Mouse (Mus musculus) R1 (cell line): ENCODE measurements at regions not wholly inside any gene's neighbourhood (a gene's known extent, or its start where the extent isn't known, plus 50 kb on each side); places are given as distances from the start of the nearest gene placed in this dataset.
A peak's percentile ranks its signal among the peaks of the same experiment; 100 is the strongest.

Source experiments
- DNase-seq: peaks from one replicate; pipeline ENCODE4 v3.0.0-alpha.2; 2018; ENCODE audit warnings: low read depth, low spot score

DNA sequence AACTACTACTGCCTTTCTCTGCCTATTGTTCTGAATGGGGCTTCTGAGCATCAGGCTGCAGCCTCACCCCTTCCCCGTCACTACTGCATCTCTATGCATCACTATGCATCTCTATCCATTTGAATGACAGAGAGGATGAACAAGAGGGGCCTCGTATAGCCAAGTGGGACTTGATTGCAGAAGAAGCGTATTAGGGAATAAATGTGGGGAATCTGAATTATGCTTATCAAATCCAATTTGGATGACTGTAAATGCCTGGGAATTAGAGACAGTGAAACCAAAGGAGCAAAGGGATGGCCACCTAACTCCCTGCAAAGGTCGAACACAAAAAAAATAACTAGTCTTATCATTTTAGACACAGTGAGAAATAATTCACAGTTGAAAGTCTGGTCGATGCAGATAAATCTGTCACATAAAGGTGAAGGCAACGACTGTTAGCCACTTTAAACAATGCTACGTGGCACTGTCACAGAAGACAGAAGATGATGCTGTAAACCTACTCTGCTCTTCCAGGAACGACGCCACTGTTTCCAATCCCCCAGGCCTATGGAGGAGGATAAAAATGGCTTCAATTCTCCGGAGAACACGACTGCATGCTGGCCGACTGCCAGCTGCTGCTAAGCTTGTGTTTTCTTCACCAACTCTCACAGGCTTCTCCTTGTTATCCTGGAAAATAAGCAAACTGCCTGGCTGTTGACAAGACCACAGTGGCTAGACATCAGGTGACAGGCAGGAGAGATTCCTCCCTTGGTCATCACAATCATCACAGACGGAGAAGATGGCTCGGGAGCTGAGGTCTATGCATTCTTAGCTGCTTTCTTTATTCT is 213.6 kb upstream of the Akirin2 start:
- DNase-seq: peak; percentile 24

DNA sequence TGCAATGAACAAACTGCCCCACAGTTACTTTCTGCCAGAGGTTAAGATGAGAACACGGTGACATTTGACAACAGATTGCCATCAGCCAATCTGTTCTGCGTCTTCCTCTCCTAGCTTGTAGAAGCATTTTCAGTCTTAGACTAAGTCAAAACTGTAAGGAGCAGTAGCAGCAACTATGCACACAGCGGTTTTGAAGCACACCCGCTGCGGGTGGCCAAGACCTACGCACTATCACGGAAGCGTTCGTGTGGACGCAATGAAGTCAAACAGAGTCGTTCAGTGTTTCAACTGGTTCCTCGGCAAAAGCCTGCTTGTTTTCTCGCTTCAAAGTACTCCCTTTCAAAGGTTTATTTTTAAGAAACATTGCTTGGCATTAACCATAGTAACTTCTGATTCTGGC is 212.9 kb upstream of the Akirin2 start:
- DNase-seq: no peak

DNA sequence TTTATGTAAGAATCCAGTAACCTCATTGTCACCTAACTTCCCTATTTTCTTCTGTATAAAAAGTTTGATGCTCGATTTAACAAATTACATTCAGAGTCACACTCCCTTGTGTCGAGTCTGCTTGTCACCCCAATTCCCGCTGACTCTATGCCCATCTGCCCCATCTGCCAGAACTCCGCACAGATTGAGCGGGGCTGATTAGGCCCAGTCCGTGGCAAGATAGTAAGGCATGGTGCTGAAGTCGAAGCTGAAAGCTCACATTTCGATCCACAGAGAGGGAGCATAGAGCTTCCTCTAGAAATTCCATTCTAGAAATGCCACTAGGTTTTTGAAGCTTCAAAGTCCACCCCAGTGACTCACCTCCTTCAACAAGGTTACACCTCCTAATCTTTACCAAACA is 210.7 kb upstream of the Akirin2 start:
- DNase-seq: no peak

DNA sequence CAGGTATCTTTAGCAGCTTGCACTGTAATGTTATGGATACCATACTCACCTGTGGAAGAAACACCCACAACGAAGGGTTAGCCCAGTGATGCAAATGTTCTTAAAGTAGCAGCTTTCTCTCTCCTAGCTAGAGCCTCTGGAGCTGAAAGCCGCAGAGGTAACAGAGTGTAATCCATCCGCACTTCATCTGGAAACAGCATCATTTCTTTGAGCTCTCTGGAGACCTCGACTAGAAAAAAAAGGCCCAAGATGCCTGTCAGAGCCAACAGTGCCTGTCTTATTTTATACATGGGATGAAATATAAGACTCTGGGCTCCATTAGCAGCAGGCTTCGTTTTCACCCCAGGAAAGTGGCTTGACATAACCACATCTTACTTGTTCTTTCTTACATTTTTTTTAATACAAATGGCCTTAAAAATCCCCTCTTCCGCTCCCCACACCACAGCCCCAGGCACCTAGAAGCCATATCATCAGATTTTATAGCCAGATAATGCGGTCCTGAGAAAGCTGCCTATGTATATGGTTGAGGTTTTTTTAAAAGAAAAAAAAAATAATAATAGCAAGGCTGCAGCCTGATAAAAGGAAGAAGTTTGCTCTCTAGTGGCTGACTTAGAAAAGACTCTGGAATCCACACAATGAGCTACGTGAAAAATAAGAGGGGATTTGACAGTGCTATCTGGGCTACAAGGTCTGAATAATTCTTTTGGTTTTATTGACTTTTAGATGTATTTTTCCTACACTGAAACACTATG is 179.3 kb upstream of the Akirin2 start:
- DNase-seq: no peak

DNA sequence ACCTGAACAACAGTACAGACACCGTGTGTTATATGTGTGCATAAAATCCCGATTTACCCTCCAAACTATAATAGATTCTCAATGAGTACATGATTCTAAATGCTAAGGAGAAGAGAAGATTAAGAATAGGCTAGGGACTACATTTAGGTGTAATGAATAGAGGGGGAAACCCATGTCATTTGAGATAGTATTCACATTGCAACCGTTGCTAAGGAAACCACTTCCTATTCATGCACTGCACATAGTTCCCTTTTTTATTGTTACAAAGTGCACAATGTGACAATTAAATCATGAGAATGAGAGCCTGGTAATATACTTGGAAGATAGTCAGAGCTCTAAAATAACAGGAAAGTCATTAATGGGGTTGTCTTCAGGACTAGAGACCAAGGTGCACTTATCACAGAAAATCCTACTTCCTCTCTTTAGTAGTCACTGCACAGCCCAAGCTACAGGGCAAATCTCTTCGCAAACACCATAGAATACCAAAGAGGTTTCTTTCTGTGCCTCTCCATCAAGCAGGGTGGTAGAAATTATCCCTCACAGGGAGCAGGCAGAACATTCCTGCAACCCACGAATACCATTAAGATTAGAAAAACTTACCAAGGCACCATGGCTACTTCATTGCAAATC is 164.3 kb upstream of the Akirin2 start:
- DNase-seq: no peak

DNA sequence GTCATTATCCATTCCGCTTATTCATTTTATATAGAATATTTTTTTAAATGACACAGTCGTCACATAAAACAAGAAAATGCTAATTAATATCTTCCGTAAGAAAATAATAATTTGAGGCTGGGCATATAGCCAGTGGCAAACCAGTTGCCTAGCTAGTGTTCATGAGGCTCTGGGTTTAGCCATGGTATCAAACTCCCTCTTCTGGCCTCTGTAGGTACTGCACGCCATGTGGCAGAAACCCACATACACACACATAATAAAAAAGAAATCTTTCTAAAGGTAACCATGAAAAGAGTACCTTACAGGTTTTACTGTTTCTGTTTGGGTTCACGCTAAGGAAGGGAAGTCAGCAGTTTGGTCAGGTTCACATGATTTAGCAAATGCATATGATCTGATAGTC is 159.2 kb upstream of the Akirin2 start:
- DNase-seq: peak; percentile 61

DNA sequence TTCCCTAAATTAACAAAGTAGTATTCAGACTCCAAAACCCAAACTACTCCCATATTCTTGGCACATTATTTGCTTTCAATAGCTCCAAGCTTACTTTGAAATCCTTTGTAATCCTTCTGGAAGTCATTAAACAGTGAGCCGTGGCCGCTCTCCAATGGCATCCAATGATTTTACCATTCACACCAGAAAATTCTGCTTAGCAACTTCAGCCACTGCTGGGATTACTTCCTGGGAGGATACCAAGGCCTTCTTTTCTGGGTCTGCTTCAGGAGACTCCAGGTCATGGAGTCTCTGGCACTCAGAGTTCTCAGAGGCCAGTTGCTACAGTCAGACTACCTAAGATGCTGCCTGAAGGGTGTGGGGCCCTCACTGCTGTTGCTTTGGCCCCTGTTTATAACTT is 147.7 kb upstream of the Akirin2 start:
- no peak for DNase-seq

DNA sequence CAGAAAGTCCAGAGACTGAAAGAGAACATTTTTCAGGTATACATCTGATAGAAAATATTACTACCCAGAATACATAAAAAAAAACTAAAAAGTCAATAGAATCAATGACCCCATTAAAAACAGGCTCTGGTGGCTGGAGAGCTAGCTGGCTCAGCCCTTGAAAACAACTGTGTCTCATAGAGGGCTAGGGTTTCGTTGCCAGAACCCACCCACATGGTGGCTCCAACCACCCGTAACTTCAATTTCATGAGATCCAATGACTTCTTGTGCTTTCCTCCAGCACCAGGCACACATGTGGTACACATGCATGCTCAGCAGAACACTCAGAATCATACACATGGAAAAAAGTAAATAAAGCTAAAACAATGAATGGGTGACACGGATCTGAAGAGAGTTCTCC is 143.6 kb upstream of the Akirin2 start:
- DNase-seq: no peak

DNA sequence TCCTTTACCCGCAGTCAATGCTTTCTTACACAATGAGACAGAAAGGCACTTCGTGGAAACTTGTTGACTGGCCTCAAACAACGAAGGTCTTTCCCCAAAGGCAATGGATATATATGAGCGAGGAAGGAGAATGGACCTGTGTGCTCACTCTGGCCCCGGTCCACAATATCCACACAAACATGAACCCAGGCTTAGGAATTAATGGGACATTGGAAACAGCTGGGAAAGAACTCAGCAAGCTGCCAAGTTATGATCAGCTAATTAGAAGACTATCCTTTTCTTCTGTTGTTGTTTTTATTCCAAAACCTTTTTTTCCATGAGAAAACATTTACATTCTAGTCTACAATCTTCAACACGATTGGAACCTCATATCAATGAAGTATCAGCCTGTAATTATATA is 129.8 kb upstream of the Akirin2 start:
- DNase-seq: no peak

DNA sequence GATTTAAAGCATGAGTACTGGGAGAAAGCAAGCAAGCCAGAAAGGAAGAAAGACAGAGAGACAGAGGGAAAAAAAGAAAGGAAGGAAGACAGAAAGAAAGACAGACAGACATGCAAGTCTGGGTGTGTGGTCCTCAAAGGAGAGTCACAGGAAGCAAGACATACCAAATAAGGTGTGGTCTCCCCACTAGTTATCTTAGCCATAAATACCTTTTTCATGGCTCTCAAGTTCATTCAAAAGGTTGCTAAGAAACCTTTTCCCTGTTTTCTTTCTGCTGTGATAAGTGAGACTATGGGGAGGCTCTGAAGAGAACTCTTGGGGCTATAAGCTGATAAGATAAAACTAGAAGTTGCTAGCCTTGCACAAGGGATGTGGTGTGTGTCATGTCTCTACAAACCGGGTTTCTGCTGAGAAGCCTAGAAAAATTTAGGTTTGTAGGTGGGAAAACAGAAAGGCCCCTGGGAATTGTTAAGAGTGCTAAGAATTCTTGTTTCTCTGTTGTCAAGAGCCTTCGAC is 126.5 kb upstream of the Akirin2 start:
- no peak for DNase-seq

DNA sequence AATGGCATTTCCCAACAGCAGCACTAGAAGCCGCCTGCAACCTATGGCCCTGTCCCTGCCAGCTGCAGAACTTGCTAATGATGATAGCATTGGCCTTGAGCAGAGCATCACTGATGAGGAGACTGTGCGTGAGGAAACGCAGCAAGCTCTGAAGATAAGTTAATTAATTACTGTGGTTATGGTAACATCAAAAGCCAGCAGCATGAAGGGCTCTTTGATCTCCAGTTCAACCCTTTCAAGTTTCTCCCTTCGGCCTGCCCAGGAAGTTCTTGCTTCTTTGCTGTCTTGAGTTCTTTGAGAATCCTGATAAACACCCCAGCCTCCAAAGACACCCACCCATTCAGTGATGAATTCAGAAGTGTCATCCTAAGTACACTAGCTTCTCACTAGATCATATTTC is 121.7 kb upstream of the Akirin2 start:
- DNase-seq: no peak

DNA sequence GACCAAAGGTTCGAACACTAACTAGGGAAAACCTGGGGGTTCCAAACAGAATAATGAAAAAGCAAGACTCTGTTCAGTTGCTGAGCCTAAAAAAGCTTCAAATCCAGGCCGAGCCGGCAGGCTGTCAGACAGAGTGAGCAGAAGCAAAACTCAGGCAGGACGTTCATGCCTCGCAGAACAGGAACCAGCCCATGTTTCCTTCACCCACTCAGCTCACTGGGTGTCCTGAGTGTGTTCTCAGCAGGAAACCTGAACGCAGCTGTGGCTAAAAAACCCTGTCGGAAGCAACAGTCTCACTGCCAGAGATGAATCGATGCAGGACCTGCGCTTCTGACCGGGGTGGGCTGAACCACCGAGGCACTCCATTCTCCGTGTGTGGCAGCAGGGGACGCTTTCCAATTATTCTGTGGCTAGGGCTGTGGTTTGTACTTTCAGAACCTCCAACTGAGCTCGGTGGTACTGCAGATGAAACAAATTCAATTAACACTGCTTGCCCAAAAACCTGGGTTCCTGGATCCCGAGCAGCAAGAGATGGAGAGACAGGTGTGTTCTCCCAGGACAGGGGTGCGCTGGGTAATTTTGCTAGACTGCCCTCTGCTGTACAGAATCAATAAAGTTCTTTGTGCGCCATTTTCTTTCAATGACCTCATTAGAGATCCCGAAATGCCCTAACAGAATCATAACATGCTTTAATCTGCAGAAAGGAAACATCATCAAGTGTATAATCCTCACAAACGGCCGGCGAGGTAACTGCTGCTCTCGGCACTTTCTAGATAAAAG is 121.1 kb upstream of the Akirin2 start:
- DNase-seq: peak; percentile 61

DNA sequence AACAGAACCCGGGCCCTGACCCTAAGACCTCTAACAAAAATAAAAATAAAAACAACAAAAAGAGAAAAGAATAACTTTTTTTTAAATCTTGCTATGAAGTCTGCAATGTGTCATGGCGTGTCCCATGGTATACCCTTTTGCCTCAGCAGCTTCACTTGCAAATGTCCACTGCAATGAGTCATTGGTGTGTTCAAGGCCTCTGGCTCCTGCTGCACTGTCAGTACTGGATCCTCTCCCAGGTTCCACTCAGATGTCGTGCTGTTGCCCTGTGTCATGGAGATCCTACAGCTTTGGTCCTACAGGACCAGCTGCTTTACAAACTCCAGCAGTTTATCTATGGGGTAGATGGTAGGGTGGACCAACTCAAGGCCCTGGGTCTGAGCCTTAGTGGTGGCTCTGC is 113.4 kb upstream of the Akirin2 start:
- no peak for DNase-seq

DNA sequence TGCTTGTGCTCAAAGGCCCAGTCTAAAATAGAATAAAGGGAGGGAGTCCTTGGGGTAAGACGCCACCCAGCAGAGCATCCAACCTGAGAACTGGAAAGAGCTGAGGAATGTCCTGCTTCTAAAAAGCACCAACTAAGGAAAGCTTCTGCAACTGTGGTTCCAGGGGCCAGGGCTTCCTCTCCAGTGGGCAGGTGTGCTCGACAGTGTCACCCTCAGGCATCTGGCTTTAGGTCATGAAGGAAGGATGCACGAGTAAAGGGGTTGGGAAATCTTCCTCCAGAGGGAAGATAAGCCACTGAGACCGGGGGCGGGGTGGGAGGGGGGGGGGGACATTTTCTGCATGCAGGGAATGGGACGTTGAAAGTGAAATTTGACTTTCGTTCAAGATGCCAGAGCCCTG is 101.2 kb upstream of the Akirin2 start:
- DNase-seq: no peak

DNA sequence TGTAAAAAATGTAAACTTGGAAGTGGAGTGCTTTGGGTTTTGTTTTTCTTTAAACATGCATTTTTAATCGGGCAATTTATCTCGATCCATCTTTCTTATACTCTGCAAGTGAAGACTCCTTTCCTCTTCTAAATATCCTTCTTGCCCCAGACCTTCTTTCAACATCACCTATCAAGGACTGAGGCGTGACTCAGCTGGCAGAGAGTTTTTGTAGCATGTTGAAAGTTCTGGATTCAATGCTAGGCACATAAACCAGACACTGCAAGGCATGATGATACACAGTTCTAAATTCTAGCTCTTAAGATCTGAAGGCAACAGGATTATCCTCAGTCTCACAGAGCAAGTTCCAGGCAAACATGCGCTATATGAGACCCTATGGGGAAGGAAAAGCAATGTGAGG is 88.1 kb upstream of the Akirin2 start:
- no peak for DNase-seq

DNA sequence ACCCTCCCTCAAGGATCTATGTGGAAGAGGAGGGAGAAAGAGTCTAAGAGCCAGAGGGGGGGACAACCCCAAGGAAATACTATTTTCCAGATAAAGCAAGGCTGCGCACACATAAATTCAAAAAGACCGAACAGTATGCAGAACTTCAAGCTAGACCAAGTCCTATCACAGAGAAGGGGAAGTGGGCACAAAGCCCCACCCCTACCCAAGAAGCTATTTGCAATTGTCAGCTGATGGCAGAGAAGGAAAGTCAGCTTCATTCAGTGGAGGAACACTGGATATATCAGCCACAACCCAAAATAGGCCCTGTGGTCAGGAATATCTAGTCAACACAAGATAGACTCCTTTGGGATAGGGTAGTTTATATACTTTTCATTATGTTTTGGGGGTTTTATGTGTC is 84.9 kb upstream of the Akirin2 start:
- no peak for DNase-seq

DNA sequence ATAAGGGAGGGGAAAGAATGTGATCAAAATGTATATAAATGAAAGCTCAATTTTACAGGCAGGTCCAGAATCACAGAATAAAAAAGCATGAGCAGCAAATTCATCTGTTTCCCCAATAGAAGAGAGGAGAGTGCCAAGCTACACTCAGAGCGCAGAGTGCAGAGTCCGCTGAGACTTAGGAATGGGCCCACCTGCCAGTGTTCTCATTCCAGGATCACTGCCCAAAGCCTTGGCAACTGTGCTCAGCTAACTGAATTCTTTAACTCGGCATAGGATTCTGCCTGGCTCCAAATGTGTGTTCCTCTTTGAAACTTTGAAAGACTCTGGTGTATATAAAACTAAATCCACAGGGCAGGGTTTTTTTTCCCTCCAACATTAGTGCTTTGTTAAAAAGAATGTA is 84.4 kb upstream of the Akirin2 start:
- no peak for DNase-seq

DNA sequence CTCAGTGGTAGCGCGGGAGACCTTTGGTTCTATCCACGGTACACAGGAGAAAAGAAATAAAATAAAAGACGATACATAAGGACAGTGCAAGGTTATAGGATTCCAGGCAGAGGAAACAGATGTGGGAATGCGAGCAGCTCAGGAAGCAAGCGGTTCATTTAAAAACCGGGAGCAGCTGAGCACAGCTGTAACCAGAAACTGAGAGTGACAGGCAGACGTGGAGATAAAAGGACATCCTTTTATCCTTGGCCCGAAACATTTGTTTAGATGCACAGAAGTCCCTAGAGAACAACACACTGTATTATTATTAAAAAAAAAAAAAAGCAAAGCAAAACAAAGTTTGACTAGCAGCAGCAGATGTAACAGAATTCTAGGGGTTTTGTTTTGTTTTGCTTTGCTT is 82.6 kb upstream of the Akirin2 start:
- no peak for DNase-seq

DNA sequence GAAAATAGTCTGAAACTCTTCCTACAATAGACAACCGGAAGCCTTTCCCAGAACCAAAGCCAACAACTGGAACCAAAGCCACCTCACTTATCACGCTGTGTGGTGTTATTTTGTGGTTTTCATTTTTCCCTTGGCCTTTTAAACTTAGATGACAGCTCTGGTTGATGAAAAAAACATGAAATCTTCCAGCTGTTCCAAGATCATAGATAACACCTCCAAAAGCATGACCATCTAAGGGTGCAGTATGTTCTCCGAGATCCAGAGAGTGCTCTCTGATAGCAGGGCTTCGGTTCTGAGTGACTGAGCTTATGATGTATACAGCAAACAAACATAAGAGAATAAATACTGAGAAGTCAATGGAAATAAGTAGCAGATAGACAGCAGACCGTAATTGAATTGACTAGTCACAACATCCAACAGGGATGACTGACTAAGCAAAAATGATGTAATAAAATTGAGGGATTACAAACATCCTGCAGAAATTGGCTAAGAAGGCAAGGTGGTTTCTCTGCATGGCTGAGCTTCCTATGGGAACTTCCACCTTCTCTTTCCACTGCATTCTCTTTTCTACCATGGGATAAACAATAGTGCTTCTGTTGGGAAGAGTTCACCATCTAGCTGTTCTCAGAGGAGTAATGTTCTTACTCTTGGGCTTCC is 74.8 kb upstream of the Akirin2 start:
- DNase-seq: no peak

DNA sequence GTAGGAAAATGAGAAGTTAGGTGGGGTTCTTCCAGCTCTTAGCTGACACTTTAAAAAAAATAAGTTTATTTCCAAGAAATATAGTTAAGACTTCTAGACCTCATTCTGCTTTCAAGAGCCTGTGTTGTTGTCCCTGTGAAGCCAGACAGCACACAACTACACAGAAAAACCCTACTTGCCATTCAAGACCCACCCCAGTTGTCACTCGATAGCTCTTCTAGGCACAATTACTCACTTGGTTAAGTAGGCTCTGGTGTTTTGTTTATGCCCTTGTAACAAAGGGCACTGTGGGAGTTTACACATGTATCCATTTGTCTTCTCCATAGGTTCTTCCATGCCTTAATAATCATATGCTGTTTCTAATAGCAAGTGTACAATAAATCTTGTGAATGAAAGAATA is 66.5 kb upstream of the Akirin2 start:
- no peak for DNase-seq

DNA sequence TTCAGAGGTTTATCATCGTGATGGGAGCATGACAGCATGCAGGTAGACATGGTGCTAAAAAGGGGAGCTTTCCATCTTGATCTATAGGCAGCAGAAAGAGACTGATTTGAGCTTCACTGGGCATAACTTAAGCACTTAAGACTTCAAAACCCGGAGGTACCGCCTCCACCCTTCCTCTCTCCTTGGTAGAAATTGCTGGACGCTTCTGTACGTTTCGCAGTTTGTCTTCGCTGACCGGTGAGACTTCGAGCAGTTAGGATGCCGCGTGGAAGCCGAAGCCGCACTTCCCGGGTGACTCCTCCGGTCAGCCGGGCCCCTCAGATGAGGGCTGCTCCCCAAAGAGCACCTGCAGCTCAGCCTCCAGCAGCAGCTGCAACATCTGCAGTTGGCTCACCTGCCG is 65.2 kb upstream of the Akirin2 start:
- DNase-seq: no peak
